Mouse (Mus musculus) lung, adult 2 months (tissue): ENCODE results near the gene Phf13.

Experiments
- CTCF ChIP-seq: fragments of 200-500 bp; IDR thresholded peaks from 2 replicates; pipeline ENCODE4 v1.5.1; 2011; ENCODE audit warnings: mild to moderate bottlenecking, low read length, control low read depth; ENCODE audit not compliant: insufficient read depth
- POLR2A ChIP-seq: fragments of 200-500 bp; IDR thresholded peaks from 2 replicates; pipeline ENCODE4 v1.6.1; 2011; ENCODE audit warnings: low read depth, mild to moderate bottlenecking, control low read depth, low read length, borderline replicate concordance; ENCODE audit errors: extremely low read depth

- TF ChIP-seq CTCF = no peak
- no peak for TF ChIP-seq POLR2A
Observed at GRCm38 (mm10) chr4:152039831-152040310, 43.8 kb upstream of the Phf13 start.
